Mouse (Mus musculus): Measurements from ENCODE around the gene Klf11. TPM values are rescaled to one million over a fixed set of nuclear protein-coding genes. Genes with fewer than 3 reads are reported as not detected.

The Klf11 gene
- polyA plus RNA-seq, 1 experiment from 2014 or later = 19.1 TPM

GRCm38 (mm10) chr12:24707480-24707802 is 56.4 kb downstream of the Klf11 start:
- peak overlapping the region; percentile 45 for H3K9ac ChIP-seq (replicated peaks; ENCODE audit: low read depth, low read length)

DNA sequence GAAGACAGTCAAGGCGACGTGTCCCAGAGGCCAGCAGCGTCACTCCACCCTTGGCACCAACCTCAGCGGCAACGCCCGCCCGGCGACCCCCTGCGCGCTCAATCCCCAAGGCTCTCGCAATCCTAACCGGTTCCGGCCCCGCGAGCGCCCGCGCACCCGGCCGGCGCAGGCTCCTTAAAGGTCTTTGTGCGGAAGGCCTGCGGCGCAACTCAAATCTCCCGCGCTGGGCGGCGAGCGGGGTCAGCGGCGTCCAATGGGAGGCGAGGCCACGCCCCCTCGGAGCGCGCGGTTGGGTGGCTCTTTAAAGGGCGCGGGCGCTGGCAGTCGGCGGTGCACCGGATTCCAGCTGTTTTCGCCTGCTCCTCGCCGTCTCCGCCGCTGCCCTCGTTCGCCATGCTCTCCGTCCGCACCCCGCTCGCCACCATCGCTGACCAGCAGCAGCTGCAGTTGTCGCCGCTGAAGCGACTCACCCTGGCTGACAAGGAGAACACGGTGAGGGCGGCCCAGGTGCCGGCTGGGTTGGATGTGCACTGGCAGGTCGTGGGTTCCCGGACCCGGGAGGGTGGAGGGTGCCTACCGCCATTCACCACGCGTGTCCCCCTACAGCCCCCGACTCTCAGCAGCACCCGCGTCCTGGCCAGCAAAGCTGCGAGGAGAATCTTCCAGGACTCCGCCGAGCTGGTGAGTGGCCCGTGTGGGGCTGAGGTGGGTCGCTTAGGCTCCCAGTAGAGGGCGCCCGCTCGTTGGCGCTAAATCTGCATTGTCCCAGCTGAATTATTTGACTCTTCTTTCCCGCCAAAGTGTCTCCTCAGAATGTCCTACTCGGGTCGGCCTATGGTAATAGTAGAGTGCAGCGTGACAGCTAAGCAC is 57.1 kb downstream of the Klf11 start, which contains the start of gene Rrm2:
Gene Rrm2 (plus strand): TSS at position 288 of the 870 bp plus-strand sequence.
- H3K27ac ChIP-seq (ENCODE audit: low read length) = peak within 1 kb of the TSS; percentile 71
- peaks cover 2% of the 10 kb centered on the region; the same call in 1 of the 2 replicates for H3K36me3 ChIP-seq (ENCODE audit: control insufficient read depth, insufficient read depth)
- peak within 1 kb of the TSS; percentile 84 for H3K4me2 ChIP-seq (ENCODE audit: low read length)
- peak within 1 kb of the TSS; percentile 86 for H3K9ac ChIP-seq (replicated peaks; ENCODE audit: low read depth, low read length)
- peak; percentile 93 for ATAC-seq
- 0 out of 2 replicates have a peak, but pooled peaks cover 2% of the 10 kb centered on the region for H3K27me3 ChIP-seq (replicated peaks; ENCODE audit: control insufficient read depth, insufficient read depth, low read length)
- WGBS = under 1% methylated on average over 80 of the region's 83 CpGs
- peaks cover 31% of the 10 kb centered on the region for H3K4me1 ChIP-seq (replicated peaks; ENCODE audit: control insufficient read depth, insufficient read depth, low read length)
- peak within 1 kb of the TSS; percentile 95 for H3K4me3 ChIP-seq (replicated peaks; ENCODE audit: low read length)
- H3K9me3 ChIP-seq (ENCODE audit: control insufficient read depth, low read length) = no peaks in the 10 kb centered on the region

More at GRCm38 (mm10) chr12:24707480-24707802, 56.4 kb downstream of the Klf11 start:
- Histone ChIP-seq H3K4me2 (ENCODE audit: low read length) (peak overlapping the region; percentile 84), H3K27ac (ENCODE audit: low read length) (no peak overlapping the region), H3K9me3 (ENCODE audit: control insufficient read depth, low read length) (no peaks in the 10 kb centered on the region), H3K27me3 (replicated peaks; ENCODE audit: control insufficient read depth, insufficient read depth, low read length) (0 out of 2 replicates have a peak, but pooled peaks cover 2% of the 10 kb centered on the region), H3K4me3 (replicated peaks; ENCODE audit: low read length) (peak overlapping the region; percentile 95), H3K4me1 (replicated peaks; ENCODE audit: control insufficient read depth, insufficient read depth, low read length) (peaks cover 31% of the 10 kb centered on the region), H3K36me3 (ENCODE audit: control insufficient read depth, insufficient read depth) (no peaks in the 10 kb centered on the region)
- WGBS = 0% methylated on average over 9 of the region's 9 CpGs
- ATAC-seq = no peak

GRCm38 (mm10) chr12:24708824-24709218 is 57.7 kb downstream of the Klf11 start:
- Histone ChIP-seq H3K4me2 (ENCODE audit: low read length) (peak overlapping the region; percentile 84), H3K4me3 (replicated peaks; ENCODE audit: low read length) (peak overlapping the region; percentile 95), H3K9ac (replicated peaks; ENCODE audit: low read depth, low read length) (peak overlapping the region; percentile 86), H3K27me3 (replicated peaks; ENCODE audit: control insufficient read depth, insufficient read depth, low read length) (0 out of 2 replicates have a peak, but pooled peaks cover 2% of the 10 kb centered on the region), H3K27ac (ENCODE audit: low read length) (no peak overlapping the region; the same call in 1 of the 2 replicates), H3K36me3 (ENCODE audit: control insufficient read depth, insufficient read depth) (peaks cover 2% of the 10 kb centered on the region; the same call in 1 of the 2 replicates), H3K4me1 (replicated peaks; ENCODE audit: control insufficient read depth, insufficient read depth, low read length) (peaks cover 31% of the 10 kb centered on the region), H3K9me3 (ENCODE audit: control insufficient read depth, low read length) (no peaks in the 10 kb centered on the region)
- ATAC-seq = no peak
- WGBS = 0% methylated on average over 17 of the region's 17 CpGs

DNA sequence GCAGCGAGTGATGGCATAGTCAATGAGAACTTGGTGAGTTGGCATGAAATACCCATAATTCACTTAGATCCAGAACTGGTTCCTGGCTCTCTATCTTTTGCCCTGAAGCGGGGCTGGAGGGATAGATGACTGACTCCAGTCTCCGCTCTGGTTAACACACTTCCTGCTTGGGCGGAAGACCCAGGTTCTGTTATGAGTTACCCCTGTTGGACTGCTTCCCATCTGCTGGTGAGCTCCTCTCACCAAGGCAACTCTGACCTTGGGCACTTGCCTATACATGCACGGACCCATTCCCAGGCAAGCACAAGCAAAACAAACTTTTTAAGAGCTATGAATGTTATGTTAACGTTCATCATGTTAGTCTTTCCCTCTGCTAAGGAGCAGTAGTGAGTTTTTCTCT is 58.3 kb downstream of the Klf11 start:
- peak overlapping the region; percentile 95 for H3K4me3 ChIP-seq (replicated peaks; ENCODE audit: low read length)
- H3K9ac ChIP-seq (replicated peaks; ENCODE audit: low read depth, low read length) = peak overlapping the region; percentile 86
- 20% methylated on average over 6 of the region's 6 CpGs for WGBS
- ATAC-seq = no peak
- H3K27me3 ChIP-seq (replicated peaks; ENCODE audit: control insufficient read depth, insufficient read depth, low read length) = 0 out of 2 replicates have a peak, but pooled peaks cover 2% of the 10 kb centered on the region
- H3K27ac ChIP-seq (ENCODE audit: low read length) = no peak overlapping the region
- peaks cover 31% of the 10 kb centered on the region for H3K4me1 ChIP-seq (replicated peaks; ENCODE audit: control insufficient read depth, insufficient read depth, low read length)
- H3K36me3 ChIP-seq (ENCODE audit: control insufficient read depth, insufficient read depth) = peaks cover 2% of the 10 kb centered on the region; the same call in 1 of the 2 replicates
- peak overlapping the region; percentile 84 for H3K4me2 ChIP-seq (ENCODE audit: low read length)
- H3K9me3 ChIP-seq (ENCODE audit: control insufficient read depth, low read length) = no peaks in the 10 kb centered on the region

GRCm38 (mm10) chr12:24709831-24710508 is 58.9 kb downstream of the Klf11 start:
- Histone ChIP-seq H3K27me3 (replicated peaks; ENCODE audit: control insufficient read depth, insufficient read depth, low read length) (0 out of 2 replicates have a peak, but pooled peaks cover 2% of the 10 kb centered on the region), H3K4me2 (ENCODE audit: low read length) (peak overlapping the region; percentile 84), H3K4me1 (replicated peaks; ENCODE audit: control insufficient read depth, insufficient read depth, low read length) (peaks cover 31% of the 10 kb centered on the region), H3K9ac (replicated peaks; ENCODE audit: low read depth, low read length) (no peak overlapping the region; the same call in 1 of the 2 replicates), H3K4me3 (replicated peaks; ENCODE audit: low read length) (peak overlapping the region; percentile 95), H3K9me3 (ENCODE audit: control insufficient read depth, low read length) (no peaks in the 10 kb centered on the region), H3K27ac (ENCODE audit: low read length) (no peak overlapping the region), H3K36me3 (ENCODE audit: control insufficient read depth, insufficient read depth) (peaks cover 2% of the 10 kb centered on the region; the same call in 1 of the 2 replicates)
- peak; percentile 7; the same call in 1 of the 2 replicates for ATAC-seq
- WGBS = 21% methylated on average over 5 of the region's 5 CpGs

DNA sequence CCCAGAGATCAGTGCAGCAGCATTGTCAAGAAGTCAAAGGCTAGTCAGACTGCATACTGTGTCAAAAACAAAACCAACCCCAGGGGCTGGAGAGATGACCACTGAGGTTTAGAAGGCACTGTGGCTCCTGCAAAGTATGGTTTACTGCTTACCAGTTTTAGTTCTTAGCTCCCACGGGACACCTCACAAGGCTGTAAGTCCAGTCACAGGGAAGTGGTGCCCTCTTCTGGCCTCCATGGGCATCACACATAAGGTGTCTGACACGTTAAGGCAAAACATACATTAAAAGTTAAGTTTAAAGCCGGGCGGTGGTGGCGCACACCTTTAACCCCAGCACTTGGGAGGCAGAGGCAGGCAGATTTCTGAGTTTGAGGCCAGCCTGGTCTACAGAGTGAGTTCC is 59.6 kb downstream of the Klf11 start:
- H3K4me2 ChIP-seq (ENCODE audit: low read length) = peak overlapping the region; percentile 14; the same call in 1 of the 2 replicates
- no peak for ATAC-seq
- H3K27me3 ChIP-seq (replicated peaks; ENCODE audit: control insufficient read depth, insufficient read depth, low read length) = 0 out of 2 replicates have a peak, but pooled peaks cover 2% of the 10 kb centered on the region
- no peak overlapping the region for H3K4me3 ChIP-seq (replicated peaks; ENCODE audit: low read length)
- no peaks in the 10 kb centered on the region for H3K9me3 ChIP-seq (ENCODE audit: control insufficient read depth, low read length)
- 57% methylated on average over 5 of the region's 5 CpGs for WGBS
- no peak overlapping the region for H3K27ac ChIP-seq (ENCODE audit: low read length)
- H3K36me3 ChIP-seq (ENCODE audit: control insufficient read depth, insufficient read depth) = peaks cover 2% of the 10 kb centered on the region; the same call in 1 of the 2 replicates
- H3K4me1 ChIP-seq (replicated peaks; ENCODE audit: control insufficient read depth, insufficient read depth, low read length) = peaks cover 31% of the 10 kb centered on the region
- no peak overlapping the region for H3K9ac ChIP-seq (replicated peaks; ENCODE audit: low read depth, low read length)

Other genes starting within 250 kb of the Klf11 start
- 41.9 and 46.7 TPM in 2 replicates for gene Taf1b, start 152.9 kb upstream of the Klf11 start, polyA plus RNA-seq (2015; fragmentation: Nextera tagmentation; extraction: Ambion mirVana)
- 0.89 and 1.0 TPM in 2 replicates for gene Grhl1, start 79.0 kb upstream of the Klf11 start, polyA plus RNA-seq (2015; fragmentation: Nextera tagmentation; extraction: Ambion mirVana)
- gene Cys1, start 30.5 kb downstream of the Klf11 start, polyA plus RNA-seq (2015; fragmentation: Nextera tagmentation; extraction: Ambion mirVana) = 2.1 TPM in 2 replicates
- 138 and 169 TPM in 2 replicates for gene Rrm2, start 57.0 kb downstream of the Klf11 start, polyA plus RNA-seq (2015; fragmentation: Nextera tagmentation; extraction: Ambion mirVana)
- 70.8 and 78.2 TPM in 2 replicates for gene Mboat2, start 179.6 kb downstream of the Klf11 start, polyA plus RNA-seq (2015; fragmentation: Nextera tagmentation; extraction: Ambion mirVana)